Mouse (Mus musculus) limb, embryonic 12.5 days (tissue): ENCODE data around the gene Stard5. TPM values are rescaled to one million over a fixed set of nuclear protein-coding genes. Genes with fewer than 3 reads are reported as not detected.

ENCODE experiments used
- ATAC-seq: fragments of 200-750 bp; cut with Nextera tagmentation; 2 replicates; pipeline ENCODE4 v1.8.0; 2017; ENCODE audit warnings: low read depth, moderate TSS enrichment; ENCODE audit not compliant: insufficient number of reproducible peaks, insufficient read depth, low FRiP score, low TSS enrichment
- H3K27ac ChIP-seq: fragments of 300-500 bp; sonication (generic); 2 replicates; pipeline ENCODE4 v1.5.1; 2016; ENCODE audit warnings: mild to moderate bottlenecking, moderate library complexity
- H3K27me3 ChIP-seq: fragments of 300-500 bp; sonication (generic); 2 replicates; pipeline ENCODE4 v1.6.1; 2016; ENCODE audit warnings: mild to moderate bottlenecking, moderate library complexity
- H3K36me3 ChIP-seq: fragments of 300-500 bp; sonication (generic); 2 replicates; pipeline ENCODE4 v1.6.1; 2016; ENCODE audit warnings: mild to moderate bottlenecking, moderate library complexity
- H3K4me1 ChIP-seq: fragments of 300-500 bp; sonication (generic); replicated peaks from 2 replicates; pipeline ENCODE4 v1.6.1; 2016
- H3K4me2 ChIP-seq: fragments of 300-500 bp; sonication (generic); 2 replicates; pipeline ENCODE4 v1.6.1; 2016; ENCODE audit warnings: mild to moderate bottlenecking, moderate library complexity
- H3K4me3 ChIP-seq: fragments of 300-500 bp; sonication (generic); replicated peaks from 2 replicates; pipeline ENCODE4 v1.5.1; 2016; ENCODE audit warnings: mild to moderate bottlenecking
- H3K9ac ChIP-seq: fragments of 300-500 bp; sonication (generic); replicated peaks from 2 replicates; pipeline ENCODE4 v1.6.1; 2016; ENCODE audit warnings: mild to moderate bottlenecking, moderate library complexity
- H3K9me3 ChIP-seq: fragments of 300-500 bp; sonication (generic); 2 replicates; pipeline ENCODE4 v1.6.1; 2016; ENCODE audit warnings: mild to moderate bottlenecking, moderate library complexity
- WGBS: fragments of 180-500 bp; shearing (Covaris S2); methylation state at CpG from one replicate; pipeline ENCODE4 v1.1.7; 2016; 5-methylcytosine and 5-hydroxymethylcytosine counted together
- polyA plus RNA-seq: library from polyadenylated mRNA; unstranded; fragments of >200 nt; fragmentation: Nextera tagmentation; extraction: Ambion mirVana; gene quantifications from 2 replicates; pipeline ENCODE4 v1.2.1, GENCODE M21; 2016

Stard5 gene
- polyA plus RNA-seq, 1 experiment from 2014 or later: 18.6 TPM

DNA sequence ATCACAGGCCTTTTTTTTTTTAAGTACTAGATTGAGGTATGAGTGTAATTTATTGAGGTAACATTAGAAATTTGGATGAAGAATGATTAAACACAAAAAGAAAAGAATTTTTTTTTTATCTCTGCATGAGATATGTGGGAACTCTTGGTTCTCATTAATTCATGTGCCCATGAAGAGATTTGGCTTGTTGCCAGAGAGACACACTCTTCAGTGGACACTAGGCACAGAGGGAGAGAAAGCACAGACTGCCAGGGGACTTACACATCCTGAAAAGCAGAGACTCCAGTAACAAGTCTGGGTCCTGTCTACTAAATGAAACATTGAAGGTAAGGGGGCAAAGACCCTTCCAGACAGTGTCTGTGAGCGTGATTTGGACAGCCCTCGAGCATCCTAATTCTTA lies 4.0 kb downstream of the Stard5 start:
- no peak for ATAC-seq
- Histone ChIP-seq H3K27me3 (no peaks in the 10 kb centered on the region), H3K27ac (no peak overlapping the region), H3K4me2 (no peak overlapping the region), H3K36me3 (peaks cover 48% of the 10 kb centered on the region), H3K9ac (no peak overlapping the region), H3K9me3 (no peaks in the 10 kb centered on the region), H3K4me3 (no peak overlapping the region), H3K4me1 (peaks cover 24% of the 10 kb centered on the region)
- WGBS: 95% methylated on average over 2 of the region's 2 CpGs

DNA sequence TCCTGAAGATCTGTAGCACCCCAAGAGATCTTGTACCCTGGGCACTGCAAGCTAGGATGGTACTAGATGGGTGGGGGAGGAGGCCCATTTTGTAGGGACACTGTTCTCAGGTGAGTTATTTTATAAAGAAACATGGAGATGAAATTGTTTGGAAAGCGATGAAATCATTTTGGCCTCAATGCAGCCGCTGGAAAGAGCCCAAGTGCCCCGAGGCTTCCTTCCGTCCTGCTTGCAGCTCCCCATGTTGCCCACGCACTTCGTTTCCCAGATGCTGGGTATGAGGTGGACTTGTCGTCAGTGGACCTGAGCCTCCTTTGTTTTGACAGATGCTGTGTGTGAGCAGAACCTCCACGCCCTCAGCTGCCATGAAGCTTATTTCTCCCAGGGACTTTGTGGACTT lies 4.7 kb downstream of the Stard5 start:
- H3K27ac ChIP-seq: no peak overlapping the region
- 88% methylated on average over 8 of the region's 8 CpGs for WGBS
- H3K4me1 ChIP-seq: peaks cover 17% of the 10 kb centered on the region
- H3K36me3 ChIP-seq: peaks cover 55% of the 10 kb centered on the region
- H3K4me3 ChIP-seq: no peak overlapping the region
- H3K9me3 ChIP-seq: no peaks in the 10 kb centered on the region
- no peak overlapping the region for H3K4me2 ChIP-seq
- H3K9ac ChIP-seq: no peak overlapping the region
- no peaks in the 10 kb centered on the region for H3K27me3 ChIP-seq
- ATAC-seq: no peak

DNA sequence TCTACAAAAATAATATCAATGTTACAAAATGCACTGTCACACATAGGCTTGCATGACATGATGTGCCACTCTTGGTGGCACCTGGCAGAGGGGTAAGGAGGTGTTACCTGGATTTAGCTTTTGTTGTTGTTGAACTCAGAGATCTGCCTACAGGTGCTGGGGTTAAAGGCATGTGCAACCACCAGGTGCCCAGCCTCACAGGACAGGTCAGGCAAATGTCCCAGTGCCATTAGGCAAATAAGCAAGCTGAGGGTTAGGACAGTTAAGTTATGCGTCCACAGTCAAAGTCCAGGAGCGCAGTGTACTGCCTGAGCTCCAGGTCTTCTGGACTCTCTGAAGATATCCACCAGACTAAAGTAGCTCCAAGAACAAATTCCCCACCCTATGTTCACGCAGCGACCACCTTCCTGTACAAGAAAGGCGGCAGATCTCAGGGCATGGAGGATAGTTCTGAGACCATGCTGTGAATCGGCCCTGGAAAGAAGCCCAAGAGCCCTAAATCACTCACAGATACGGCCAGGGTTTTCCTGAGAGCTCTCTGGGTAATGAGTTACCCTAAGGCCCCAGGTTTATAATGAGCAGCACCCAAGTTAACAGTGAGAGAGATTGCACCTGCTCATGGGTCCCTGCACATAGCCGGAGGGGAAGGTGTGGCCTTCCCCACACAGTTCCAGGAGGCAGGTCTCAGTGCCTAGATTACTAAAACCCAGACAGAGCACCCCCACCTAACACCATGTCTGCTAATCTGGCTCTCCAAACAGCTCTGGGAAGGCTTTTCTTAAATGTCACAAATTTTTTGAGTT lies 6.2 kb downstream of the Stard5 start:
- ATAC-seq: no peak
- H3K9ac ChIP-seq: no peak overlapping the region
- 84% methylated on average over 8 of the region's 8 CpGs for WGBS
- H3K9me3 ChIP-seq: no peaks in the 10 kb centered on the region
- H3K4me3 ChIP-seq: no peak overlapping the region
- peaks cover 69% of the 10 kb centered on the region for H3K36me3 ChIP-seq
- no peak overlapping the region for H3K4me2 ChIP-seq
- no peak overlapping the region for H3K27ac ChIP-seq
- H3K27me3 ChIP-seq: no peaks in the 10 kb centered on the region
- H3K4me1 ChIP-seq: peaks cover 10% of the 10 kb centered on the region

DNA sequence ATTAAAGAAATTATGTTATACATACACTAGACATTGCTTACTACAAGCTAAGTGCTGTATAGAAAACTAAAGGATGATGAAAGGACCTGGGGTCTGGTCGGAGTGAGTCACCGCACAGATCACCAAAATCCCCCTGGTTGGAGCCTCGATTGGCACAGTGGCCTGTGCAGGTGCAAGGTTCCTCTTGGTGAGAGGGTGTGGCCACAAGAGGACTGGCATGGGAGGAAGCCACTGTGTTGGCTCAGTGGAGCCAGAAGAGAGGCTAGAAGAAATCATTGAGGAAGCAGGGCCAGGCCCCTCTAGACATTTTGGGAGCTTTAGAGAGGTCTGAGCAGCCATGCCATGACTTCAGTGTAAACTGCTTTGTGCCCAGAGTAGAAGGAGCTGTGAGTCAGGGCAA lies 7.3 kb downstream of the Stard5 start:
- Histone ChIP-seq H3K9me3 (no peaks in the 10 kb centered on the region), H3K27me3 (no peaks in the 10 kb centered on the region), H3K4me2 (no peak overlapping the region), H3K9ac (no peak overlapping the region), H3K27ac (no peak overlapping the region), H3K36me3 (peaks cover 80% of the 10 kb centered on the region), H3K4me1 (0 out of 2 replicates have a peak, but pooled peaks cover under 1% of the 10 kb centered on the region), H3K4me3 (no peak overlapping the region)
- ATAC-seq: no peak
- WGBS: 77% methylated on average over 3 of the region's 3 CpGs

DNA sequence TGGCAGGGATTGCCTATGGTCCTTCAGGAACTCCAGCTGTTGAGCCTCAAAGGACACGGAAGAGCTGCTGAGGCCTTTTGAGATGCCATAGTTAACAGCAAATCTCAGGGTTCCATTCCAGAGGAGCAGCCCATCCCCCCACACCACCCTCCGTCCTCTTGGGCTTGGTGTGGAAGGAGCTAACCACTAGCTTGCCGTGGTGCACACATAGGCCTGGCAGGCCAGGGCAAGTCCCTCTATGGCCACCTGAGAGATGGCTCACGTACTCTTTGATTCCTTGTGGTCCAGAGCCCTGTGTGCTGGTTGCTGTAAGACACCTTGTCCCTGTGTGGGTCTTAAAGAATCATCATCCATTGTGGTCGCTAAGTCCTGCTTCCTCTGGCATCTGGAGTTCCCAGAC lies 8.8 kb downstream of the Stard5 start:
- WGBS: 89% methylated on average over 5 of the region's 5 CpGs
- peaks cover 81% of the 10 kb centered on the region for H3K36me3 ChIP-seq
- ATAC-seq: no peak
- no peaks in the 10 kb centered on the region for H3K4me1 ChIP-seq
- H3K27ac ChIP-seq: no peak overlapping the region
- H3K4me3 ChIP-seq: no peak overlapping the region
- no peak overlapping the region for H3K4me2 ChIP-seq
- H3K9me3 ChIP-seq: no peaks in the 10 kb centered on the region
- no peak overlapping the region for H3K9ac ChIP-seq
- no peaks in the 10 kb centered on the region for H3K27me3 ChIP-seq

DNA sequence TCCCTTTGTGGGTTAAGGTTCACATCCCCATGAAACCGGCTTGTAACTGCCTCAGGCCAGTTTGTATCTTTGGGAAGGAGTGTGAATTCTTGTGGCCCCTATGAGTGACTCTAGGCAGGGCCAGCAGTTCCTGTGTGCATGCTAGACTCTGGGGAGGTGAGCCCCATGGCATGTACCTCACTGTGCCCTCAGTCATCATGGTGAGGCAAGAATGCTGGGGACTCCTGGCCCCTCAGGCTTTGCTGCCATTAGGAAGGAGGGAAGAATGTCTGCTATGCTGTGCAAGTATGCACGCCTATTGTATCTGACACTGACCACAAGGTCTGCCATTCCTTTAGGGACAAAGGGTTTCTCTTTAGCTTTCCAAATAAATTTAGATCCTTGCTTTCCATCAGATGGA lies 9.4 kb downstream of the Stard5 start:
- no peak overlapping the region for H3K4me3 ChIP-seq
- H3K4me1 ChIP-seq: no peaks in the 10 kb centered on the region
- WGBS: 72% methylated on average over 2 of the region's 2 CpGs
- H3K9me3 ChIP-seq: no peaks in the 10 kb centered on the region
- H3K9ac ChIP-seq: no peak overlapping the region
- H3K36me3 ChIP-seq: peaks cover 81% of the 10 kb centered on the region
- no peak overlapping the region for H3K4me2 ChIP-seq
- no peaks in the 10 kb centered on the region for H3K27me3 ChIP-seq
- no peak overlapping the region for H3K27ac ChIP-seq
- no peak for ATAC-seq

DNA sequence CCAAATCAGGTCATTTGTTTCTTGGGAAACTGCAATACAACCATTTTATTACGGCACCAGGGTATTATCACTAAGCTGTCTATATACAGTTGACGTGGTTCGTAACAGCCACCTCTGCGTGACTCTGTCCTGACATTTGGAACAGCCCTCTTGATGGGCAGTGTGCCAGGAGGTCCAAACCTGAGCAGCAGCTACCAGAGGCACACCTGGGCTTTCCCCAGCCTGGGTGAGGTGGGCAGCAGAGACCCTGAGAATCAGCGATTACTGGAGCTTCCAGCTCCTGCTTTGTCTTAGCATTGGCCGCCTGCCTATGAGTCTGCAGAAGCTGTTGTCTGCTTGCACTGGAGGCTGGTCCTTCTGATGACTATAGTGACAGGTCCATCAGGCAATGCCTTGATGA lies 11.8 kb downstream of the Stard5 start:
- Histone ChIP-seq H3K9me3 (no peaks in the 10 kb centered on the region), H3K27ac (no peak overlapping the region), H3K4me3 (no peak overlapping the region), H3K9ac (no peak overlapping the region), H3K4me1 (peaks cover under 1% of the 10 kb centered on the region; the same call in 1 of the 2 replicates), H3K27me3 (no peaks in the 10 kb centered on the region), H3K36me3 (peaks cover 57% of the 10 kb centered on the region), H3K4me2 (no peak overlapping the region)
- WGBS: 81% methylated on average over 6 of the region's 6 CpGs
- ATAC-seq: no peak

DNA sequence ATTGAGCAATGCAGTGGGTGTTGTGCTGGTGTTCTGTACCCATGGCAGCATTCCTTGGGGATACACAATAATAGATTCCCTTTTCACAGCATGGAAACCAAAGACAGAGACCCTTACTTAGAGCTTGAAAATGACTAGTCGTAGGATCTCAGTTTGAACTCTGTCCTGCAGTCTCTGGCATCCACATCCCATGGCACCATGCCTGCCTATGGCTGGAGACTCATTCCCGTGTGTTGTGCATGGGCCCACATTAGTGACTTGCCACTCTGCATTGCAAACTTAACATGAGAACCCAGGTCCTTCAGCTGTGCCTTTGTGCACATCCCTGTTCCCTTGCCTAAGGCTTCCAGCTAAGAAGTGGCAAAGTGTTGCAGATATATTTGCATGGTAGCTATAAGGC lies 13.0 kb downstream of the Stard5 start:
- H3K4me1 ChIP-seq: peaks cover 7% of the 10 kb centered on the region
- no peaks in the 10 kb centered on the region for H3K27me3 ChIP-seq
- no peak for ATAC-seq
- peaks cover 48% of the 10 kb centered on the region for H3K36me3 ChIP-seq
- no peak overlapping the region for H3K4me3 ChIP-seq
- no peak overlapping the region for H3K27ac ChIP-seq
- no peak overlapping the region for H3K4me2 ChIP-seq
- H3K9ac ChIP-seq: no peak overlapping the region
- 93% methylated on average over 2 of the region's 2 CpGs for WGBS
- H3K9me3 ChIP-seq: no peaks in the 10 kb centered on the region

DNA sequence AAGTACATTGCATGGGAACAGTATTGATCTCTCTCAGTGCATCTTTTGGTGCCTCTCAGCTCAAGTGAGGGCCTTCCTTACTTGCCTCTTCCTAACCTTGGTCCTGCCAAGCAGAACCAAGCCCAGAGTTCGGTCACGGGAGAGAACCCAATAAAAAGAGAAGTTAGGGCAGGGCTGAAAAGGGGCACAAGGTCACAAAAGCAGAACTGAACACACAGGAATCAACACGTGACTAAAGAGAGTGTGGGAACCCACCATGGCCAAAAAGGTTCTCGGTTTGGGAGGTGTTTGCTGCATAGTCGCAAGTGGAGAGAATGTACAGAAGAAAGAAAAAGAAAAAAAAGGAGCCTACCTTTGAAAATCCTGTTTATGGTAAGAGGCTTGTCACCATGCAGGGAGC lies 13.7 kb downstream of the Stard5 start:
- H3K4me3 ChIP-seq: no peak overlapping the region
- H3K36me3 ChIP-seq: peaks cover 41% of the 10 kb centered on the region
- no peak overlapping the region for H3K27ac ChIP-seq
- H3K4me1 ChIP-seq: peaks cover 7% of the 10 kb centered on the region
- H3K27me3 ChIP-seq: no peaks in the 10 kb centered on the region
- H3K9me3 ChIP-seq: no peaks in the 10 kb centered on the region
- H3K9ac ChIP-seq: no peak overlapping the region
- 83% methylated on average over 5 of the region's 5 CpGs for WGBS
- no peak overlapping the region for H3K4me2 ChIP-seq
- ATAC-seq: no peak

DNA sequence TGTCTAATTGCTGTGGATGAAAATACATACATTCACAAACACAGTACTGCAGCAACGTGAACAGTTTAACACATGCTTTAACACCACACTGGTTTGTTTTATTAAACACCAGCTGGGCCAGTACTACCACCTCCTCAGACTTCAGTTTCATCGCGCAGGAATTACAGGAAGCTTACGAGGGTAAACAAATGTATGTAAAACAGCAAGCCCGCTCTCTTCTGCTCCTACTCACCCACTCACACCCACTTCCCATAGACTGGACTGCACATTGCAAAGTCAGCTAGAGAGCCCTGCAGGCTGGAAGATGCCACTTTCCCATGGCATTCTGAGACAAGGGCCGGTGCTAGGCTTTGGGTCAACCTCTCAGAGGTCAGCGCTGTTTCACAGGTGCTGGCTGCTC lies 17.0 kb downstream of the Stard5 start:
- no peak overlapping the region for H3K9ac ChIP-seq
- peaks cover 7% of the 10 kb centered on the region for H3K4me1 ChIP-seq
- WGBS: 73% methylated on average over 7 of the region's 7 CpGs
- no peaks in the 10 kb centered on the region for H3K27me3 ChIP-seq
- peaks cover 10% of the 10 kb centered on the region; the same call in 1 of the 2 replicates for H3K36me3 ChIP-seq
- H3K27ac ChIP-seq: no peak overlapping the region
- no peak overlapping the region for H3K4me2 ChIP-seq
- H3K9me3 ChIP-seq: no peaks in the 10 kb centered on the region
- H3K4me3 ChIP-seq: no peak overlapping the region
- no peak for ATAC-seq

DNA sequence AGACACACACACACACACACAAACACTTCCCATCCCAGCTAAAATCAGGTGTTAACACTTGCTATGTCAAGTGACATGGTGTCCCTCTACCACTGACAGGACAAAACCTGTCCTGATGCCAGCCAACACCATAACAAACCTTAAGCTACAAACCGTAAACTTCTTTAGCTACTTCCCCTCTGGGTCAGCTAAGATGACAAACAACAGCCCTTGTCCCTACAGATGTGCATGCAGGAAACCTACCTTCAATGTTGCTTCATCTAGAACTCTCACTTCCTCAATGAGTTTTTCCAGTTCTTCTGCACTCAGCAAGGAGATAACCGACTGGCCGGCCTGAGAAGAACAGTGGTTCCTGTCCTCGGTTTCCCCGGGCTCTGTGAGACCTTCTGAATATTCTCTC lies 18.9 kb downstream of the Stard5 start:
- no peak overlapping the region for H3K27ac ChIP-seq
- no peak overlapping the region for H3K9ac ChIP-seq
- no peak overlapping the region for H3K4me2 ChIP-seq
- H3K4me3 ChIP-seq: no peak overlapping the region
- 85% methylated on average over 5 of the region's 5 CpGs for WGBS
- no peak for ATAC-seq
- H3K36me3 ChIP-seq: no peaks in the 10 kb centered on the region
- H3K9me3 ChIP-seq: no peaks in the 10 kb centered on the region
- H3K4me1 ChIP-seq: peaks cover 7% of the 10 kb centered on the region
- no peaks in the 10 kb centered on the region for H3K27me3 ChIP-seq

DNA sequence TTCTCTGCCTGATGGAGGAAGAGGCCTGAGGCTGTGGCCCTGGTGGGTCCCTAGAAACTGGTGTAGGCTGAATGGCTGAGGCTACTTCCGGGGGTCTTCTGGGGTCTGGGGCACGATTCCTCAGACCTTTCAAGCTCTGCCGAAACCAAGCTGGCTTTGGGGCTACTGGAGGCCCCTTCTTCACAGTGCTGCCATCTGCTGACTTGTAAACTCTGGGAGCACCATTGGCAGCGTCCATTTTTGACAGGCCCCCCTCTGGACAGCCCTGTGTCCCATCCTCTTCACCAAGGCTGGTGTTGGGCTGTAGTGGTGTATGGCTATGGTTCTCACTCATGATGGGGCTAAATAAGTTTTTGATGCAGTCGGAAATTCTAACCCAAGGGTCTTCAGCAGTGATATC lies 20.7 kb downstream of the Stard5 start:
- ATAC-seq: no peak
- no peaks in the 10 kb centered on the region for H3K36me3 ChIP-seq

More for the DNA sequence above, 20.7 kb downstream of the Stard5 start:
- H3K27ac ChIP-seq: no peak overlapping the region
- no peaks in the 10 kb centered on the region; the same call in 1 of the 2 replicates for H3K9me3 ChIP-seq
- peaks cover 7% of the 10 kb centered on the region for H3K4me1 ChIP-seq
- WGBS: 82% methylated on average over 5 of the region's 5 CpGs
- H3K4me2 ChIP-seq: no peak overlapping the region
- no peaks in the 10 kb centered on the region for H3K27me3 ChIP-seq
- H3K4me3 ChIP-seq: no peak overlapping the region
- H3K9ac ChIP-seq: no peak overlapping the region
